Mouse (Mus musculus) MEL (cell line): ENCODE data around the gene Dnajc25.

ENCODE experiments used
- BHLHE40 ChIP-seq: IDR thresholded peaks from 2 replicates; pipeline ENCODE4 v1.6.1; 2012; ENCODE audit warnings: low read depth, mild to moderate bottlenecking, inconsistent platforms, low read length, improper control_type of control experiment, borderline replicate concordance
- CTCF ChIP-seq, 3 experiments: IDR thresholded peaks in 2 of 3; conservative IDR thresholded peaks in 1 of 3; 2 replicates each; pipeline ENCODE4 v1.5.1; 2011 to 2012; ENCODE audit warnings: low read length in 3 of 3, low read depth in 2 of 3, mild to moderate bottlenecking in 2 of 3, improper control_type of control experiment in 1 of 3, inconsistent platforms in 1 of 3, mixed read lengths in 1 of 3, moderate library complexity in 1 of 3; ENCODE audit not compliant: control insufficient read depth in 1 of 3, insufficient read depth in 1 of 3, poor library complexity in 1 of 3, severe bottlenecking in 1 of 3
- POLR2A ChIP-seq, 2 experiments: IDR thresholded peaks; 2 replicates each; pipeline ENCODE4 v1.6.1; 2011 to 2012; ENCODE audit warnings: low read length in 2 of 2, mild to moderate bottlenecking in 2 of 2, control low read depth in 1 of 2, improper control_type of control experiment in 1 of 2, low read depth in 1 of 2, moderate library complexity in 1 of 2; ENCODE audit not compliant: control insufficient read depth in 1 of 2, insufficient read depth in 1 of 2, poor library complexity in 1 of 2
- SMC3 ChIP-seq: IDR thresholded peaks from 2 replicates; pipeline ENCODE4 v1.6.1; 2011; ENCODE audit warnings: low read depth, low read length, improper control_type of control experiment

- TF ChIP-seq SMC3 (no peak), POLR2A (IDR thresholded peaks at IDR 0.05; ENCODE audit: control insufficient read depth in 1 of 2, insufficient read depth in 1 of 2, low read depth in 1 of 2, low read length in 2 of 2, poor library complexity in 1 of 2) (no peak), BHLHE40 (no peak), CTCF (IDR thresholded peaks at IDR 0.05 in 2 of 3, conservative IDR thresholded peaks at IDR 0.05 in 1 of 3; ENCODE audit: control insufficient read depth in 1 of 3, insufficient read depth in 1 of 3, low read depth in 2 of 3, low read length in 3 of 3, poor library complexity in 1 of 3, severe bottlenecking in 1 of 3) (no peak)
These were observed 14.8 kb downstream of the Dnajc25 start for GRCm38 (mm10) chr4:59009696-59010095.
